Mouse (Mus musculus): Measurements from ENCODE around the gene Primpol. TPM values are rescaled to one million over a fixed set of nuclear protein-coding genes. Genes with fewer than 3 reads are reported as not detected.

The Primpol gene
- total RNA-seq (2021) = 10.5 and 13.3 TPM in 2 replicates
- long read RNA-seq, experiment 1, partial matches to known transcripts = 0 of 10 reads
- long read RNA-seq, experiment 1, other reads (novel, unspliced or antisense) = 8 of 10 reads
- long read RNA-seq, experiment 2, partial matches to known transcripts = 0 of 9 reads
- long read RNA-seq, experiment 2, other reads (novel, unspliced or antisense) = 5 of 9 reads

GRCm38 (mm10) chr8:46616879-46617689 is at the start of gene Primpol, which contains the start of gene Casp3:
Gene Primpol (minus strand): TSS chr8:46617212.
Gene Casp3 (plus strand): TSS chr8:46617291.
- DNase-seq = peak; percentile 98

- no peak for DNase-seq
Measured at GRCm38 (mm10) chr8:46655919-46656318, 38.9 kb upstream of the Primpol start.

GRCm38 (mm10) chr8:46651872-46652271 is 34.9 kb upstream of the Primpol start:
- DNase-seq = peak; percentile 76

GRCm38 (mm10) chr8:46648421-46648820 is 31.4 kb upstream of the Primpol start:
- DNase-seq = no peak

GRCm38 (mm10) chr8:46641272-46641671 is 24.3 kb upstream of the Primpol start:
- DNase-seq = no peak

- no peak for DNase-seq
Measured at GRCm38 (mm10) chr8:46639852-46640251, 22.8 kb upstream of the Primpol start.

GRCm38 (mm10) chr8:46639010-46639571 is 22.1 kb upstream of the Primpol start:
- DNase-seq = peak; percentile 52

GRCm38 (mm10) chr8:46630932-46631331 is 13.9 kb upstream of the Primpol start:
- no peak for DNase-seq

- DNase-seq = no peak
Measured at GRCm38 (mm10) chr8:46630422-46630821, 13.4 kb upstream of the Primpol start.

- no peak for DNase-seq
Measured at GRCm38 (mm10) chr8:46628645-46629044, 11.6 kb upstream of the Primpol start.

GRCm38 (mm10) chr8:46627881-46628280 is 10.9 kb upstream of the Primpol start:
- DNase-seq = no peak

- DNase-seq = no peak
Measured at GRCm38 (mm10) chr8:46626642-46627041, 9.6 kb upstream of the Primpol start.

GRCm38 (mm10) chr8:46625166-46625565 is 8.2 kb upstream of the Primpol start:
- no peak for DNase-seq

- DNase-seq = no peak
Measured at GRCm38 (mm10) chr8:46622446-46623270, 5.6 kb upstream of the Primpol start.

GRCm38 (mm10) chr8:46618639-46619320 is 1.8 kb upstream of the Primpol start:
- no peak for DNase-seq

GRCm38 (mm10) chr8:46617690-46618620 is 943 bp upstream of the Primpol start:
- no peak for DNase-seq

GRCm38 (mm10) chr8:46615936-46616335 is 1.1 kb downstream of the Primpol start:
- DNase-seq = no peak

- DNase-seq = no peak
Measured at GRCm38 (mm10) chr8:46613377-46613776, 3.6 kb downstream of the Primpol start.

GRCm38 (mm10) chr8:46612913-46613312 is 4.1 kb downstream of the Primpol start:
- no peak for DNase-seq

GRCm38 (mm10) chr8:46611557-46611956 is 5.5 kb downstream of the Primpol start:
- DNase-seq = no peak

GRCm38 (mm10) chr8:46606930-46607329 is 10.1 kb downstream of the Primpol start:
- DNase-seq = no peak

Measured in adrenal gland, postnatal 14 days (tissue).